Mouse (Mus musculus): ENCODE data around the gene Rps24.
"Not testable (repeated sequence)": the region's sequence is repeated elsewhere in the genome, so short reads cannot be mapped to it uniquely, and the experiment has no call there.

Gene Rps24

DNA sequence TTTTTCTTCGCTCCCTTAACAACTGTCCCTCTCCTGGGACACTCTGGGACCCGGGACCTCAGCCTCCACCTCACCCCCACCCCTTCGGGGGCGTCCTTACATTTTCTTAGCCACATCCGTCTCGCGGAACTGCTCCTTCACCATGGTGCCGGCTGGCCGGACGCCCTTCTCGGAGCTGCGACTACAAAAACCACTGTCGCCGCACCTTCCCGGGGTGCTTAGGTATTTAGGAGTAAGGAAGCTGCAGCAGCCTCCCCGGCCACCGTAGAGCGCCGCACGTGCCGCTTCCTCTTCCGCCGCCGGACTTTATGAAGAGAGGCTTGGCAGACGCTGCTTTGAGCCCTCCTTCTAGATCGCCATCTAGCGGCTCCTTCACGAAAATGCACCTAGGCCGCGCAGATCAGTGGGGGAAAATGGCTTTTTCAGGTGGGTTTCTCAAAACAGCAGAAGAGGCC is at the start of gene Rps24, which contains the start of gene Polr3a:
Gene Rps24, plus strand, starts transcription at position 353 of the 455 bp plus-strand sequence.
Gene Polr3a, minus strand, starts transcription at position 286 of the 455 bp plus-strand sequence.
- in situ Hi-C loops (cut with MboI, MseI) = loop anchor here (25.0 kb wide), 1 partner anchor 1276 kb away; the partner anchor contains the start of gene Zcchc24

DNA sequence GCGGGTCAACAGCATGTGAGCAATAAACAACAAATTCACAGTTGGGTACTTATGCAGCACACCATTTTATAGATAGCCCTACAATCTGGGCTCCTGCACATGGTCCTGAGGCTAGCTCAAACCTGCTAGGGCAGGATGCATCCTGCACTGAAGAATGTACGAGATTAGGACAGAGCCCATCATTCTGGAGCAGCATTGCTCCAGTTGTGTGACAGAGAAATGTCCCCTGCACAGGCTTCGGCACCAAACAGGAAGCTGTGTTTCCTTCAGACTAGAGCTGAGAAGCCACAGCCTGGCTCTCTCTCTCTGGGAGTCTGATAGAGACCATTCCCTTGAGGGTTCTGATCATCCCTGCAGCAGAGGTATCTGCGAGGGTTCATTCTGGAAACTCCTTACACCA is 43.4 kb upstream of the Rps24 start:
- in situ Hi-C loops (cut with MboI, MseI) = not testable (repeated sequence)

GRCm38 (mm10) chr14:24458191-24458590 is 28.7 kb upstream of the Rps24 start:
- in situ Hi-C loops (cut with MboI, MseI) = no loop called here

- in situ Hi-C loops (cut with MboI, MseI) = no loop called here
Observed at GRCm38 (mm10) chr14:24468806-24469205, 18.1 kb upstream of the Rps24 start.

DNA sequence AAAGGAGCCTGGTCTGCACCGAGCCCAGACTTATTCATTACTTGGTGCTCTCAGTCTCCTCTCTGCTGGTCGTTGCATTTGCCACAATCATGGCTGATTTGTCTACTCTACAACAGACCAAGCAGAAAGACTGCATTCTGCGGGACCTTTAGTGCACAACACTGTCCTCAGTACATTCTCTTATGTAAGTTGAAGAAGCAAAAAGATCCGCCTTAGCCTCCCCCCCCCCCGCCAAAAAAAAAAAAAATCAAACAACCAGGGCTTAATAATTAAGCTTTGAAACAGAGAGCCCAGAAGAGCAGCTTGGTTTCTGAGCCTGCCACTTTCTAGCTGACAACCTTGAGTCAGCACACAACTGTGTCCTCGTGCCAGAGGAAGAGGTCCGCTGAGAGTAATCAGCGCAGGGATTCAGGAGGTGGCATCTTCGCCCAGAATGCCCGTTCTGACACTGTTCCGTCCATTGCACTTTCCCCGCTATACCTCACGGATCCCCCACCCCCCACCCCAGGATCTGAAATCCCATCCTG is 621 bp upstream of the Rps24 start:
- in situ Hi-C loops (cut with MboI, MseI) = loop anchor here (25.0 kb wide), 1 partner anchor 1276 kb away; the partner anchor contains the start of gene Zcchc24

DNA sequence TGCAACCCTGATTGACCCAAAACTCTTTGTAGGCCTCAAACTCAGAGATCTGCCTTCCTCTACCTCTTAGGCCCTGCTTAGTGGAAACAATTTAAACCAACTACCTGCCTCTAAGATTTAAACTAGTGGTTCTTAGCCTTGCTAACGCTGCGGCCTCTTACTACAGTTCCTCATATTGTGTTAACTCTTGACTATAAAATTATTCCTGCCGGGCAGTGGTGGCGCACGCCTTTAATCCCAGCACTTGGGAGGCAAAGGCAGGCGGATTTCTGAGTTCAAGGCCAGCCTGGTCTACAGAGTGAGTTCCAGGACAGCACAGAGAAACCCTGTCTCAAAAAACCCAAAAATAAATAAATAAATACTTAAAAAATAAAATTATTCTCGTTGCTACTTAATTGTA is 2.8 kb downstream of the Rps24 start:
- in situ Hi-C loops (cut with MboI, MseI) = loop anchor here (25.0 kb wide), 1 partner anchor 1273 kb away; the partner anchor contains the start of gene Zcchc24

GRCm38 (mm10) chr14:24490468-24491265 is 3.7 kb downstream of the Rps24 start:
- in situ Hi-C loops (cut with MboI, MseI) = loop anchor here (25.0 kb wide), 1 partner anchor 1272 kb away; the partner anchor contains the start of gene Zcchc24

- in situ Hi-C loops (cut with MboI, MseI) = loop anchor here (25.0 kb wide), 1 partner anchor 1271 kb away; the partner anchor contains the start of gene Zcchc24
Observed at GRCm38 (mm10) chr14:24491266-24491981, 4.5 kb downstream of the Rps24 start.

DNA sequence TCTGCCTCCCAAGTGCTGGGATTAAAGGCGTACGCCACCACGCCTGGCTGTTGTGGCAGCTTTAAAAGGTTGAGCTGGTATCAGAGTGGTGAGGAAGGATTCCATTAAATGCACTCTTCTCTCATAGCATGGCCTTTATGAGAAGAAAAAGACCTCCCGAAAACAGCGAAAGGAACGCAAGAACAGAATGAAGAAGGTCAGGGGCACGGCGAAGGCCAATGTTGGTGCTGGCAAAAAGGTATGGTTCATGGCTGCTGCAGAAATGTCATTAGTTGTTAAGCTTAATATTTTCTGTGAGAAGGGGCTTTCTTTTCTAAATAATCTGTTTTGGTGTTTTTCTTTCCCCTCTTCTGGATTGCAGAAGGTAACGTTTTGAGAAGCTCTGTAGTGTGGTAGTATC is 6.3 kb downstream of the Rps24 start:
- in situ Hi-C loops (cut with MboI, MseI) = loop anchor here (25.0 kb wide), 1 partner anchor 1269 kb away; the partner anchor contains the start of gene Zcchc24

- in situ Hi-C loops (cut with MboI, MseI) = loop anchor here (25.0 kb wide), 1 partner anchor 1266 kb away; the partner anchor contains the start of gene Zcchc24
Observed at GRCm38 (mm10) chr14:24496507-24496906, 9.6 kb downstream of the Rps24 start.

GRCm38 (mm10) chr14:24497443-24497842 is 10.5 kb downstream of the Rps24 start:
- in situ Hi-C loops (cut with MboI, MseI) = loop anchor here (25.0 kb wide), 1 partner anchor 1265 kb away; the partner anchor contains the start of gene Zcchc24

DNA sequence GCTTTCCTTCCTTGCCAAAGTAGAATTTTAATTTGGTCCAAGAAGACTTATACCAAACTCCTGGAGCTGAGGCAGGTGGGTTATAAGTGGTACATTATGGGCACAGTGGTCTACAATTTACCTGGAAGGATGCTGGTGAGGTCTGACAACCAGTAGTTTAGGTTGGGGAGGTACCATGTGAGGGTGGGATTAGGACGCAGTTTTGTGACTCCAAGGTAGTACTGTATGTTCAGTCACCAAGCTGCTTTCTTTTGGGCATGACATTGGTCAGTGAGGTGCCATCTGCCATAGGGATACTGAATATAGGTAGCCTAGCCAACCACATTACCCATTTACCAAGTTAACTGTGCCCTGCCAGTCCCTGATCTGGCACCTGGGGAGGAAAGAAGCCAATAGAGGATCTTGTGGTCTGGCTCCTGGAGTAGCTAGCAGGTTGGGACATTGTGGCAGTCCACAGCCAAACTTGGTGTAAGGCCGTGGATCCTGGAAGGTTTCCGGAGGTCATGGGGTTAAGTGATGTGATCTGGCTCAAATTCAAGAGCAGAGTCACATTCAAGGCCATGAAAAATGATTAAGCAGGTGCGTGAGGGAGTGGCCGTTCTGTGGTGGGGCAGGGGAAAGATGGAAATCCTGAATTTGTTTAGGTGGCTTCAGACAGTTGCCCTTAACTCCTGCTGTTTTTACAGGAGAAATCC is 11.8 kb downstream of the Rps24 start:
- in situ Hi-C loops (cut with MboI, MseI) = loop anchor here (25.0 kb wide), 1 partner anchor 1264 kb away; the partner anchor contains the start of gene Zcchc24

GRCm38 (mm10) chr14:24499478-24499877 is 12.6 kb downstream of the Rps24 start:
- in situ Hi-C loops (cut with MboI, MseI) = loop anchor here (25.0 kb wide), 1 partner anchor 1263 kb away; the partner anchor contains the start of gene Zcchc24

DNA sequence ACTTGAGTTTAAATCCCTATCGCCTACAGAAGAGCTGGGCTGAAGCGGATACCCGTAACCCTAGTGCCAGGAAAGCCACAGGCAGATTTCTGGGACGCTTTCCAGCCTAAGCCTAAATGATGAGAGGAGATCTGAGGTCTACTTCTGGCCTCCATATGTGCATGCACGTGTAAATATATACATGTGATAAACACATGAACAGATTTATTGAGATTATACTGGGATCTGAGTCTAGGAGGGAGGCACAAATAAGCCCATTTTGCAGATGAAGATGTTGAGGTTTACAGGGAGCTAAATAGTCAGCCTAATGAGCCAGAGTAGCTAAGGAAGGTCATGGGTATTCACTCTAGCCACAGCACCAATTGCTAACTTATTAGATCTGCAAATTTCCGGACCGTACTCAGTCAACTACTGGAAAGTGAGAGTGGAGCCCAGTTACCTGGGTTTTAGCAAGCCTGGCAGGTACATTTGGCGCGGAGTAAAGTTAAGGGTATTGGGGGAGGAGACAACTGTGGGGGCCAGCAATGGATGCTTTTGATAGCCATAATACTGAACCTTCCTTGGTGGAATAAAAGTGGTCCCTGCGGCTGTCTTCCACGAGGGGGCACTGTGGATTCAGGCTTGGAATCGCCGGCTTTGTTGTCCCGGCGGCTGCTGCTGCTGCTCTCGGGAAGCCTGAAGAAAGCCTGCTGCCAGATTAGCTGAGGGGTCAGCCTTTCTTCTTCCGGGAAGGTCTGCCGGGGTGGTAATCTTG is 13.3 kb downstream of the Rps24 start:
- in situ Hi-C loops (cut with MboI, MseI) = loop anchor here (25.0 kb wide), 1 partner anchor 1087 kb away; no protein-coding TSS in a partner anchor

DNA sequence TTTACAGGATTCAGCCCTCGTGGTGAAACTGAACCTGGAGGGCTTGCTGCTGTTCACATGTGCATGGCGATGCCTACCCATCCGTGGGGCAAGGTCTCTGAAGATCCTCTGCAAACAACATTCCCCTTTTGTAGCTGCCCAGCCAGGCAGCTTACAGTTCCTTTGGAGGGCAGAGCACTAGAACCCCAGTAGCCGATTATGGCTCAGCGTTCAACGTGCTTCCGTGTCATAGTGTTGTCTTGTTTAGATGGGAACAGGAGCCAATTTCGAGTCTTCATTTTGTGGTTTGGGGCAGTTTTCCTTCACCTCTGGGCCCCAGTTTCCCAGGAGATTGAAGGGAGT is 13.9 kb downstream of the Rps24 start:
- in situ Hi-C loops (cut with MboI, MseI) = loop anchor here (25.0 kb wide), 1 partner anchor 1086 kb away; no protein-coding TSS in a partner anchor

DNA sequence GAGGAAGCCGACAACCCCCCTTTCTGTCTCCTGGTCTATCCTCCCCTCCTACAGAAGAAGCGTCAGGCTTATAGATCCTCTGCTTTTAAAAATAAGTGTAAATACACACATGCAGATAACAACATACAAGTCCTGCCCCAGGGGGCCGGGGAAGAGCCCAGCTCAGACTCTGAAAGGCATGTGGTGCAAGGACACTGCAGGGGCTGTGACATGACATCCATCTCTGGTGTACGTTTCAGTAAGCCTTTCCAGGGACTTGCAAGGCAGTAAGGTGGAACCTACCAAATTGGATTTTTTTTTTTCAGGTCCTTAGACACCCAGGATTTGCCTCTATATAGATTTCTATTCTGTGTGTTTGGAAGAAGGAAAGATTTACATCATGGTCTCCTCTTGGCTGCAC is 14.3 kb downstream of the Rps24 start:
- in situ Hi-C loops (cut with MboI, MseI) = loop anchor here (25.0 kb wide), 1 partner anchor 1086 kb away; no protein-coding TSS in a partner anchor

- in situ Hi-C loops (cut with MboI, MseI) = loop anchor here (25.0 kb wide), 1 partner anchor 1080 kb away; no protein-coding TSS in a partner anchor
Observed at GRCm38 (mm10) chr14:24507452-24508069, 20.6 kb downstream of the Rps24 start.

- in situ Hi-C loops (cut with MboI, MseI) = loop anchor here (25.0 kb wide), 1 partner anchor 1079 kb away; no protein-coding TSS in a partner anchor
Observed at GRCm38 (mm10) chr14:24508070-24508773, 21.3 kb downstream of the Rps24 start.

- in situ Hi-C loops (cut with MboI, MseI) = loop anchor here (25.0 kb wide), 1 partner anchor 1078 kb away; no protein-coding TSS in a partner anchor
Observed at GRCm38 (mm10) chr14:24509557-24509956, 22.6 kb downstream of the Rps24 start.

Measured in T-helper 2 cell (primary cell).